Comparison of ENCODE assay signal across 20 mouse cellular contexts in genomic region chr11:80585211-80585610, GRCm38 (mm10).
DNase-seq lines count a peak whose midpoint lies in the region; ATAC-seq and TF ChIP-seq lines count a peak whose summit lies in the region.
"Had no signal": no experiment of that assay in that cellular context is flagged by ENCODE, and none has a peak within 500 bp of the region (broad histone marks: within the 10 kb centered on the region; RNA-seq: fewer than 3 reads in every experiment).

No protein-coding gene starts in this region.

- no peaks in the 10 kb centered on the region for H3K79me2 ChIP-seq in CH12.LX (replicated peaks; ENCODE audit: control insufficient read depth, extremely low read depth, insufficient read depth, poor library complexity, severe bottlenecking)

- H3K4me1 ChIP-seq in CH12.LX (ENCODE audit: control insufficient read depth in 1 of 2, insufficient read depth in 2 of 2) = peaks cover 22 to 39% of the 10 kb centered on the region in 2 experiments
- H3K4me1 ChIP-seq in limb, embryonic 12.5 days (replicated peaks) = peaks cover 20% of the 10 kb centered on the region
- H3K4me1 ChIP-seq in midbrain, embryonic 14.5 days (ENCODE audit: control insufficient read depth, insufficient read depth, low read length) = peaks cover 14% of the 10 kb centered on the region; the same call in 1 of the 2 replicates
- H3K4me1 ChIP-seq: heart, embryonic 15.5 days; liver, embryonic 12.5 days had no signal

- dilution Hi-C loops in CH12.LX (cut with MboI; ENCODE audit: extremely low pct_ligation_motif_present, extremely low pct_unique_long_range_greater_than_20kb, low sequenced_read_pairs) = no loop called here

- WGBS in limb, embryonic 12.5 days = 25% methylated on average over 11 of the region's 11 CpGs
- WGBS in midbrain, embryonic 14.5 days = 25% methylated on average over 11 of the region's 11 CpGs

- no peak for TF ChIP-seq RAD21 in CH12.LX (IDR thresholded peaks at IDR 0.05; ENCODE audit: low read depth, low read length)

- no peak overlapping the region for H3K27ac ChIP-seq in CH12.LX (ENCODE audit: insufficient read depth, low read depth)
- peak overlapping the region; percentile 69 for H3K27ac ChIP-seq in limb, embryonic 12.5 days
- peak overlapping the region; percentile 15 for H3K27ac ChIP-seq in midbrain, embryonic 14.5 days (replicated peaks; ENCODE audit: low read depth, low read length)
- H3K27ac ChIP-seq in gastrocnemius, adult 2 months = no peak overlapping the region
- H3K27ac ChIP-seq: heart, embryonic 15.5 days; hindbrain, embryonic 14.5 days; left cerebral cortex, adult 2 months; liver, embryonic 12.5 days had no signal

- no peak overlapping the region for H3K4me3 ChIP-seq in CH12.LX (replicated peaks in 1 of 3; ENCODE audit: low read depth in 2 of 3, low read length in 2 of 3, poor library complexity in 1 of 3)
- H3K4me3 ChIP-seq in limb, embryonic 12.5 days (replicated peaks) = no peak overlapping the region
- no peak overlapping the region for H3K4me3 ChIP-seq in midbrain, embryonic 14.5 days (replicated peaks; ENCODE audit: low read depth, low read length)
- H3K4me3 ChIP-seq in gastrocnemius, adult 2 months = no peak overlapping the region
- H3K4me3 ChIP-seq: forebrain, embryonic 10.5 days; heart, embryonic 15.5 days; left cerebral cortex, adult 2 months; liver, embryonic 12.5 days had no signal

- peak; percentile 29 for DNase-seq in embryo, embryonic 10 days (ENCODE audit: low spot score)
- no peak for DNase-seq in embryo, embryonic 10.5 days (ENCODE audit: low spot score)
- no peak for DNase-seq in CH12.LX (ENCODE audit: extremely low read depth)
- peak; percentile 53 for DNase-seq in midbrain, embryonic 14.5 days
- DNase-seq in cerebellum, adult 9-10 months = no peak
- no peak for DNase-seq in gastrocnemius, adult 2 months
- DNase-seq: adrenal gland, postnatal 25 days; cerebellum, adult 9-11 months; heart, postnatal 36 days; kidney, adult 2 months; kidney, postnatal 10 days; lung, adult 18-20 months; lung, postnatal 10 days; thymus, postnatal 25 days had no signal

- no peaks in the 10 kb centered on the region for H3K9me3 ChIP-seq in CH12.LX (replicated peaks; ENCODE audit: low read length)
- H3K9me3 ChIP-seq in limb, embryonic 12.5 days = no peaks in the 10 kb centered on the region
- no peaks in the 10 kb centered on the region for H3K9me3 ChIP-seq in midbrain, embryonic 14.5 days (ENCODE audit: control insufficient read depth, low read length)
- H3K9me3 ChIP-seq: forebrain, embryonic 10.5 days; heart, embryonic 15.5 days; liver, embryonic 12.5 days had no signal

- no peaks in the 10 kb centered on the region for H3K27me3 ChIP-seq in CH12.LX (replicated peaks)
- H3K27me3 ChIP-seq in limb, embryonic 12.5 days = peaks cover 3% of the 10 kb centered on the region; the same call in 1 of the 2 replicates
- H3K27me3 ChIP-seq in midbrain, embryonic 14.5 days (ENCODE audit: control insufficient read depth, insufficient read depth, low read length) = no peaks in the 10 kb centered on the region
- H3K27me3 ChIP-seq: heart, embryonic 15.5 days had no signal

- intact Hi-C loops in gastrocnemius, adult 2 months (cut with DNase I) = no loop called here

- no peak for TF ChIP-seq CTCF in CH12.LX (conservative IDR thresholded peaks at IDR 0.05 in 1 of 2, IDR thresholded peaks at IDR 0.05 in 1 of 2; ENCODE audit: low read depth in 2 of 2, low read length in 2 of 2)
- TF ChIP-seq CTCF in gastrocnemius, adult 2 months (IDR thresholded peaks at IDR 0.05) = no peak

- H3K4me2 ChIP-seq in CH12.LX (ENCODE audit: insufficient read depth, low read depth, poor library complexity, severe bottlenecking) = no peak overlapping the region
- H3K4me2 ChIP-seq in limb, embryonic 12.5 days = 0 out of 2 replicates have a peak overlapping the region, but pooled peaks have one; percentile 1
- no peak overlapping the region for H3K4me2 ChIP-seq in midbrain, embryonic 14.5 days (ENCODE audit: low read length)
- H3K4me2 ChIP-seq: heart, embryonic 15.5 days; hindbrain, embryonic 14.5 days; liver, embryonic 12.5 days had no signal

- no peak for TF ChIP-seq POLR2A in CH12.LX (IDR thresholded peaks at IDR 0.05; ENCODE audit: low read depth, low read length)

- ATAC-seq in limb, embryonic 12.5 days (ENCODE audit: insufficient number of reproducible peaks, insufficient read depth, low FRiP score, low TSS enrichment, low read depth) = no peak
- ATAC-seq in midbrain, embryonic 14.5 days (ENCODE audit: low FRiP score, low TSS enrichment) = no peak
- ATAC-seq: liver, embryonic 12.5 days had no signal

- H3K9ac ChIP-seq in CH12.LX (ENCODE audit: insufficient read depth, low read depth) = no peak overlapping the region
- H3K9ac ChIP-seq in limb, embryonic 12.5 days (replicated peaks) = no peak overlapping the region
- no peak overlapping the region for H3K9ac ChIP-seq in midbrain, embryonic 14.5 days (replicated peaks; ENCODE audit: low read length)
- H3K9ac ChIP-seq: heart, embryonic 15.5 days; hindbrain, embryonic 14.5 days; liver, embryonic 12.5 days had no signal

- no peak for TF ChIP-seq EP300 in CH12.LX (IDR thresholded peaks at IDR 0.05; ENCODE audit: low read length)

- peaks cover 0 to 9% of the 10 kb centered on the region in 2 experiments for H3K36me3 ChIP-seq in CH12.LX (replicated peaks in 1 of 2; ENCODE audit: control insufficient read depth in 1 of 2, insufficient read depth in 1 of 2, low read length in 1 of 2)
- H3K36me3 ChIP-seq in limb, embryonic 12.5 days = no peaks in the 10 kb centered on the region
- no peaks in the 10 kb centered on the region for H3K36me3 ChIP-seq in midbrain, embryonic 14.5 days (ENCODE audit: control insufficient read depth, insufficient read depth, low read length)
- H3K36me3 ChIP-seq: forebrain, embryonic 10.5 days; heart, embryonic 15.5 days; liver, embryonic 12.5 days had no signal

- in situ Hi-C loops in CH12.LX (cut with MboI; ENCODE audit: low pct_ligation_motif_present, low pct_unique_long_range_greater_than_20kb, low sequenced_read_pairs) = no loop called here

TF ChIP-seq in CH12.LX, 34 proteins besides CTCF, POLR2A, EP300 and RAD21:
- TF ChIP-seq NELFE (IDR thresholded peaks at IDR 0.05; ENCODE audit: low read depth, low read length) (no peak), BHLHE40 (IDR thresholded peaks at IDR 0.05; ENCODE audit: low read depth, low read length) (peak; percentile 90)

Comparison
In these comparisons a context has a peak if more than half of its experiments do, and no peak if none do; other contexts are left out.
1. DNase-seq: peak in embryo, embryonic 10 days (single experiment) and midbrain, embryonic 14.5 days (single experiment); none in embryo, embryonic 10.5 days (single experiment), CH12.LX (single experiment), cerebellum, adult 9-10 months (single experiment) and gastrocnemius, adult 2 months (single experiment).
2. H3K27ac ChIP-seq: peak in limb, embryonic 12.5 days (single experiment) and midbrain, embryonic 14.5 days (single experiment); none in CH12.LX (single experiment) and gastrocnemius, adult 2 months (single experiment).